ENCODE assay signal across 12 mouse cellular contexts in the genomic region with DNA sequence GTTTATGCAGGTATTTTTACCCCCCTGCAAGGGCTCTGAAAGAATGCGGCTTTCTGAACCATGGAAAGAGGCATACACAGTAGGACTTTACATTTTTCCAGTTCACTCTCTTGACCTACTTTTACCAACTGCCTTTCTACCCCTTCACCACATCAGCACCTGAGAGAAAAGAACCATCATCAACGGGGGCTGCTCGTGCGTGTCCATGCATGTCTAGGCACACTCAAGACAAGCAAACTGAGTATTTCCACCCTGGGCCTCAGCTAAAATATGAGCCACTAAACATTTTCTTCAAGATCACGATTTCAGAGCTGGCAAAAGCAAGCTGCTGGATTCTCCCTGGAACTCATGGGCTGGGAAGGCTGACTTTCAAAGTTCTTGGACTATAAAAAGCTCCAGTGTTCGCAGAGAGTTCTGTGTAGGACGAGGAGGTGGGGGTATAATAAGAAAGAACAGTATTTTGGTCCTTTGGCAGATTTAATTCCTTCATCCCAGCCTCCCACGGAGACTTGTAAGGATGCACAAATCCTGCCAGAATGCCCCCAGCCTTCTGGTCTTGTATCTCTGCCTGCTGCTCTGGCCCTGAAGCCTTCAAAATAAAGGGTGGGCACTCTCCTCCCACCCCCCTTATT.
DNase-seq lines count a peak whose midpoint lies in the region; ATAC-seq and TF ChIP-seq lines count a peak whose summit lies in the region.
"Had no signal": no experiment of that assay in that cellular context is flagged by ENCODE, and none has a peak within 500 bp of the region (broad histone marks: within the 10 kb centered on the region; RNA-seq: fewer than 3 reads in every experiment).

No protein-coding gene starts in this region.

- H3K27ac ChIP-seq in heart, embryonic 13.5 days (replicated peaks), result 0 out of 2 replicates have a peak overlapping the region, but pooled peaks have one; percentile 2
- no peak overlapping the region for H3K27ac ChIP-seq in CH12.LX (ENCODE audit: insufficient read depth, low read depth)
- H3K27ac ChIP-seq: kidney, embryonic 15.5 days; liver, embryonic 14.5 days; stomach, postnatal 0 days had no signal

- H3K79me2 ChIP-seq in CH12.LX (replicated peaks; ENCODE audit: control insufficient read depth, extremely low read depth, insufficient read depth, poor library complexity, severe bottlenecking), result no peaks in the 10 kb centered on the region

- intact Hi-C loops in left cerebral cortex, postnatal 36 days (cut with DNase I), result loop anchor here (5.0 kb wide), 1 partner anchor 56 kb away; no protein-coding TSS in a partner anchor

- H3K27me3 ChIP-seq in heart, embryonic 13.5 days (replicated peaks), result no peaks in the 10 kb centered on the region
- no peaks in the 10 kb centered on the region for H3K27me3 ChIP-seq in CH12.LX (replicated peaks)
- H3K27me3 ChIP-seq: kidney, embryonic 15.5 days had no signal

- 60% methylated on average over 8 of the region's 8 CpGs for WGBS in heart, embryonic 13.5 days

- no peak overlapping the region for H3K4me2 ChIP-seq in heart, embryonic 13.5 days
- H3K4me2 ChIP-seq in CH12.LX (ENCODE audit: insufficient read depth, low read depth, poor library complexity, severe bottlenecking), result peak overlapping the region; percentile 12; the same call in 1 of the 2 replicates
- H3K4me2 ChIP-seq: kidney, embryonic 15.5 days; midbrain, embryonic 11.5 days had no signal

- no peak for TF ChIP-seq CTCF in CH12.LX (conservative IDR thresholded peaks at IDR 0.05 in 1 of 2, IDR thresholded peaks at IDR 0.05 in 1 of 2; ENCODE audit: low read depth in 2 of 2, low read length in 2 of 2)

- no peak for TF ChIP-seq EP300 in CH12.LX (IDR thresholded peaks at IDR 0.05; ENCODE audit: low read length)

- TF ChIP-seq POLR2A in CH12.LX (IDR thresholded peaks at IDR 0.05; ENCODE audit: low read depth, low read length), result no peak

- no peak overlapping the region for H3K4me3 ChIP-seq in heart, embryonic 13.5 days
- H3K4me3 ChIP-seq in CH12.LX (replicated peaks in 1 of 3; ENCODE audit: low read depth in 2 of 3, low read length in 2 of 3, poor library complexity in 1 of 3), result no peak overlapping the region
- H3K4me3 ChIP-seq: kidney, embryonic 15.5 days had no signal

- H3K36me3 ChIP-seq in heart, embryonic 13.5 days, result no peaks in the 10 kb centered on the region
- H3K36me3 ChIP-seq in CH12.LX (replicated peaks in 1 of 2; ENCODE audit: control insufficient read depth in 1 of 2, insufficient read depth in 1 of 2, low read length in 1 of 2), result no peaks in the 10 kb centered on the region
- H3K36me3 ChIP-seq: kidney, embryonic 15.5 days had no signal

- H3K9me3 ChIP-seq in heart, embryonic 13.5 days, result no peaks in the 10 kb centered on the region
- H3K9me3 ChIP-seq in CH12.LX (replicated peaks; ENCODE audit: low read length), result no peaks in the 10 kb centered on the region
- H3K9me3 ChIP-seq: kidney, embryonic 15.5 days had no signal

- dilution Hi-C loops in CH12.LX (cut with MboI; ENCODE audit: extremely low pct_ligation_motif_present, extremely low pct_unique_long_range_greater_than_20kb, low sequenced_read_pairs), result no loop called here

- ATAC-seq in heart, embryonic 13.5 days (ENCODE audit: extremely low read depth, insufficient number of reproducible peaks, low FRiP score, low TSS enrichment), result no peak

- DNase-seq in heart, adult 18-20 months, result no peak
- peak; percentile 41 for DNase-seq in CH12.LX (ENCODE audit: extremely low read depth)
- DNase-seq in frontal cortex, adult 2 months (ENCODE audit: extremely low spot score in 1 of 2, low spot score in 1 of 2), result peak; percentile 86 to 87
- DNase-seq in left cerebral cortex, postnatal 36 days (ENCODE audit: low spot score in 2 of 2), result peak; percentile 59 to 66
- no peak for DNase-seq in embryo, embryonic 10.5 days (ENCODE audit: low spot score)
- no peak for DNase-seq in ovary, postnatal 14 days (ENCODE audit: low spot score)
- no peak for DNase-seq in adrenal gland, adult 2 months

- in situ Hi-C loops in CH12.LX (cut with MboI; ENCODE audit: low pct_ligation_motif_present, low pct_unique_long_range_greater_than_20kb, low sequenced_read_pairs), result no loop called here

- H3K4me1 ChIP-seq in heart, embryonic 13.5 days, result peaks cover 22% of the 10 kb centered on the region
- peaks cover 0 to 22% of the 10 kb centered on the region in 2 experiments; a peak in 2 of 4 replicates for H3K4me1 ChIP-seq in CH12.LX (ENCODE audit: control insufficient read depth in 1 of 2, insufficient read depth in 2 of 2)
- H3K4me1 ChIP-seq: kidney, embryonic 15.5 days had no signal

- TF ChIP-seq RAD21 in CH12.LX (IDR thresholded peaks at IDR 0.05; ENCODE audit: low read depth, low read length), result no peak

- no peak overlapping the region for H3K9ac ChIP-seq in heart, embryonic 13.5 days
- peak overlapping the region; percentile 17 for H3K9ac ChIP-seq in CH12.LX (ENCODE audit: insufficient read depth, low read depth)
- H3K9ac ChIP-seq: kidney, embryonic 15.5 days; liver, embryonic 14.5 days had no signal

TF ChIP-seq in CH12.LX, 34 proteins besides CTCF, POLR2A, EP300 and RAD21:
- TF ChIP-seq BHLHE40 (IDR thresholded peaks at IDR 0.05; ENCODE audit: low read depth, low read length) (peak; percentile 86), RCOR1 (conservative IDR thresholded peaks at IDR 0.05; ENCODE audit: low read depth, low read length) (no peak), ZKSCAN1 (IDR thresholded peaks at IDR 0.05; ENCODE audit: borderline replicate concordance, low read depth, low read length) (peak; percentile 31; the same call in 1 of the 2 replicates), CHD1 (IDR thresholded peaks at IDR 0.05; ENCODE audit: low read depth, low read length) (peak; percentile 95), ZNF384 (IDR thresholded peaks at IDR 0.05; ENCODE audit: low read depth, low read length) (no peak), TCF12 (IDR thresholded peaks at IDR 0.05; ENCODE audit: low read depth, low read length) (peak; percentile 54; the same call in 1 of the 2 replicates), ETS1 (conservative IDR thresholded peaks at IDR 0.05; ENCODE audit: low read depth, low read length) (0 out of 2 replicates have a peak, but pooled peaks have one; percentile 36)

Comparison
In these comparisons a context has a peak if more than half of its experiments do, and no peak if none do; other contexts are left out.
1. DNase-seq: peak in CH12.LX (single experiment), frontal cortex, adult 2 months (2 of 2) and left cerebral cortex, postnatal 36 days (2 of 2); none in heart, adult 18-20 months (0 of 2), embryo, embryonic 10.5 days (single experiment), ovary, postnatal 14 days (single experiment) and adrenal gland, adult 2 months (single experiment).